Mouse (Mus musculus) left cerebral cortex, adult 9 months (tissue): ENCODE data around the gene Tbc1d9.

Source experiments
- DNase-seq, 2 experiments: peaks; one replicate each; pipeline ENCODE4 v3.0.0; 2022; ENCODE audit warnings: low spot score in 2 of 2

Gene Tbc1d9

DNA sequence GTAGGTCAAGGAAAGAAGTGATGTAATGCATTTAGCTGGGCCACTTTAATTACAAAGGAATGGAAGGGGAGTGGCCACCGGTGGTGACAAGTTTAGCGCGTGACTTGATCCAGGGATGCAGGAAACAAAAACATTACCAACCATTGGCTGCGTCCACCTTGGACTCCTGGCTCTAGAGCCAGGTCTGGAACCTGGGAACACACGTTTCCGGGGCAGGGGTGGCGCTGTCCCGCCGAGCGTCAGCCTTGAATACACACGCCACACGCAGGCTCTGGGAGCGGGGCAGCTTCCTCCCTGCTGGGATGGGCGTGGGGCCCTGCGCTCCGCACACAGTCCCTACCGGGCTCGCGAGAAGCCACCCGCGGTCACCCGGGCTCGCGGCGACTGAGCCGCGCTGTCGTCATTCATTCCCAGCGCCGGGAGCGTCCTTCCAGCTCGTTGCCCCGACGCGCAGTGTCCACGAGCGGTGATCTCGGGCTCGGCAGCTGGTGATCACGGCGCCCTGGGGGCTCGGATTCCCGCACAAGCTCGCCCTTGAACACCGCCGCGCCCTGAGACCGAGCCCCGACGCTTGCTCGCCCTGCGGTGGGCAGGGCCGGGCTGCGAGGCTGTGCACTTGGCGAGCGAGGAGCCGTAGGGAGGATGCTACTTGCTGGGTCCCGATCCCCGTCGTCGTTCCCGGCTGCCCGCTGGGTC lies at the start of gene Tbc1d9:
Gene Tbc1d9, plus strand, starts transcription at position 118 of the 696 bp plus-strand sequence.
- peak; percentile 37 to 71 for DNase-seq

DNA sequence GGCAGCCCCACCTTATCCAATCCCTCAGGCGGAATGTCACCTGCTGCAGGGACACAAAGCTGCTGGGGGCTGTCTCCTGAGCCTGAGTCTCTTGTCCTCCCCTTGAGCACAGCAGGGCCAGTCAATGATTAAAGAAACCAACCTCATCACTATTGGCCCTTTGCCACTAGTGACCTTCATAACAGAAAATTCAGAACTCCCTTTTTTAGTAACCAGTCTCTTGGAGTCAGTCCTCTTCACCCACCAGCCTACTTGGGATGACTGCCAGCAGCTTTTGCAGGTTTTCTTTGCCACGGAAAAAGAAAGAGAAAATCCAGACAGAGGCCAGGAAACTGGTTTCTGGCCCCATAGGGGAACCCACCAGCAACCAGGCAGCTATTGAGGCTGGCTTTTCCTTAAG lies 30.1 kb upstream of the Tbc1d9 start:
- DNase-seq: no peak

DNA sequence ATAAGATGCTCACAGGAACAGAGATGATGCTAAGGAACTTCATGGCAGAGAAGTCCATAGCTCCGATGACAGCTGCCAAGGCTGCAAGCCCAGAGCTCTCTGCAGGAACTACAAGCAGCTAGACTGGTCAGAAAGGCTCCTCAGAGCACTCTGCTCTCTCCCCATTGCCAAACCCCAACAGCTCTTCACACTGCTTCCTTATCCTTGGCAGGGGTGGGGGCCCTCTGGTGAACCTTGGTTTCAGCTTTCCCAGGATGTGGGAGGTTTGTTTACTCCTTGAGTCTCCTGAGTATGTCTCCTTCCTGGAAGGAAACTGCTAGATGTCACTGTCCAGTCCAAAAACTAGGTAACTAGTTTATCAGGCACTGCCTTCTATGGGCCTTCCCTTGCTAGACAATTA lies 25.1 kb upstream of the Tbc1d9 start:
- no peak for DNase-seq

DNA sequence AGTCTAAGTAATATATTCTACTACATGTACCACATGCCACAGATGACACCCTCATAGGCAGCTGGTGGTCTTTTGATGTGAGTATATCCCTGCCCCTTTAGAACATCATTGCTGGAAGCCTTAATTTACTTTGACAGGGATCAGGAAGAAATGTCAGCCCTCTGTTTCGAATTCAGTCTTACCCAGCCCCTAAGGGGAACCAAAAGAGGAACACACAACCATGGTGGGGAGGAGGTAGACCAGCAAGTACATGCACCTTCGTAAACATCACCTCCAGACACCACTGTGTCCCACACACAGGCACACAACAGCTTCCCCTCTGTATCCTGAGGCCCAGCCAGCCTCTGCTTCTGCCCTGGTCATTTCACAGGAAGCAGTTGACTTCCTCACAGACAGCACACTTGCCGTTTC lies 24.4 kb upstream of the Tbc1d9 start:
- DNase-seq: no peak

DNA sequence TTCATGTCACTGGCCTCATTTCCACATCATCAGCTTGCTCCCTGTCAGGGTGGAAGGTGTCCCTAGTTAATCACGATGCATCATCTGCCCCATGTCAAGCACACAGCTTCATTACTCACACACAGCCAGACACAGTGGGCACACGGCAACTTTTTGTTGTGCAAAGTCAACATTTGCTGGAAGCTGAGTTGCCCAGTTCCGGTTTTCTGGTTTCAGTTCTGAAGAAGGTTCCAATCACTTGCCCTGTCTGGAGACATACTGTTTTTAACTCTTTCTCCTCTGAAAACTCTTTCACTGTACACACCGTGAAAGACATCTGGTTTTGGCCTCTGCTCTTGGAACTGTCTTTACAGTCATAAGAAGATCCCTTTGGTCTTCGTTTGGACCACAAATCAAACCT lies 23.8 kb upstream of the Tbc1d9 start:
- no peak for DNase-seq

DNA sequence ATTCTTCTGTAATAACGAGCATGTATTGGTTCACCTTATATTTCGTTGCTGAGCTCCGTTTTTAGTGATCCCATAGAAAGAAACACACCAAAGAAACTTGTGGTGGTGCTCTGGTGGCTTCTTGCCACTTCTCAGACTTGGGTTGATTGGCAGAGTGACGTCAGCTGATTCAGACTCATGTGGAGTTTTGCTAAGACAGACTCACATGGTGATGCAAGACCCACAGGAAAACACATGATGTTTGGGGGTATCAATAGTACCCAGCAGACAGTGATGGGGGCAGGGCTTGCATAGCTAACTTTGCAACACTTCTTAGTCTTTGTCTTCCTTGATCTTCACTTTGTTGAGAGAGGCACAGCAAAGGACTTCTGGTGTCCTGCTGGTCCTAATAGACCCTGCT lies 20.6 kb upstream of the Tbc1d9 start:
- no peak for DNase-seq

DNA sequence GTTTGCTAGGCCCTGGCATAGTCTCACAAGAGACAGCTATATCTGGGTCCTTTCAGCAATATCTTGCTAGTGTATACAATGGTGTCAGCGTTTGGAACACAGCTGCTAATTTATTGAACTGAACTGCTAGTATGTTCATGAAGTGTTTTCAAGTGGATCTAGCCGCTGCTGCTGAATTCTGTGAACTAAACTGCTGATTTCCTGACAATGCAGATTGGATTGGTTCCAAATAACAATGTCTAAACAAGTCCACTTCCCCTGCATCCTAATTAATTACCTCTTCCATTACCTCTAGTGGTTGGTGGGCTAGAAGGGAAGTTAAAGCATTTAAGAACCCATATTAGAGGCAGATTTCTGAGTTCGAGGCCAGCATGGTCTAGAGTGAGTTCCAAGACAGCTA lies 19.7 kb upstream of the Tbc1d9 start:
- no peak for DNase-seq

DNA sequence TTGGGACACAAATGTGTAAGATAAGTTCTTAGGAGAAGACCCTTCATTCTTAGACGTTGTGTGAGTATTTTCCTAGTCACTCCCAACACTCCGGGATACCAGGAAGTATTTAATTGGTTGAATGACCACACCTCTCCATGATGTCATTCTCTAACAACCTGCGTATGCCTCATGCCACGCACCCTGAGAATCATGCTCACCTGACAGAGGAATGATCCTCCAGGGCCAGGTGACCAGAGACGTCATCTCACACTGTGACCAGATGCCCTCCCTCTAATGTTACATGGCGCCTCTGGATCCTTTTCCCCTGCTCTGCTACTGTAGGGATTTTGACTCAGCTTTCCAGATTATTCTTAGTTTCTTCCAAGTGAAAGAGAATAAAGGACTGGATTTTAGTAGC lies 16.0 kb upstream of the Tbc1d9 start:
- DNase-seq: no peak

DNA sequence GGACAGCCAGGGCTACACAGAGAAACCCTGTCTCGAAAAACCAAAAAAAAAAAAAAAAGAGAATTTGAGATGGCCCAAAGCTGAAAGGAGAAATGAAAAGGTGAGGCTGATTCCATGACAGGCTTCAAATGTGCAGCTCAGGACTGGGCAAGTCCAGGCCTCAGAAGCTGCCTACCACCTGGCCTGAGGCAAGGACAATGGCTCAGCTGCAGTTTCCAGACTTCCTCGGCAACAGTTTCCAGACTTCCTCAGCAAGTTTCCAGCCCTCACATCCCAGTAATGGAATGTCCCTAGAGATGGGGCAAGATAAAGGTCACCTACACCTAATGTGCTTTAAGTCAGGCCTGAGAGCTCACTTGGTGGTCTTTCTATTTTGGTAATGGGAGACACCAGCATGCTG lies 13.1 kb upstream of the Tbc1d9 start:
- DNase-seq: no peak

DNA sequence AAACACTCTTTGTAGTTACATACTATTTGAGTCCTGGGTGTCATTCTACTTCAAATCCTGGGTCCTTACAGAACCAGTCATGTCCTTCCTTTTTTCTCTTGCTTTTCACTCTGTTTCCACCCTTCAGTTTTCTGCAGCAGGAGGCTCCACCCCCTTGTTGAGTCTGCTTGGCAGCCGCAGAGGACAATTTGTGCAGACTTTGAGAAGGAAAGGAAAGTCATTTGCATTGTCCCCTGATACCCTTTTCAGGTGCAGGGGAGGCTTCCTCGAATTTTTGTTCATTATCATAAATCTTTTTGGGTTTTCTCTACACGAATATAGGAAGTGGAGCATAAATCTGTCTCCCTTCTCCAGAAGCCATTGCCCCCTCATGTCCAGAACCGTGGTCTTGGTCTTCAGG lies 12.7 kb upstream of the Tbc1d9 start:
- no peak for DNase-seq

DNA sequence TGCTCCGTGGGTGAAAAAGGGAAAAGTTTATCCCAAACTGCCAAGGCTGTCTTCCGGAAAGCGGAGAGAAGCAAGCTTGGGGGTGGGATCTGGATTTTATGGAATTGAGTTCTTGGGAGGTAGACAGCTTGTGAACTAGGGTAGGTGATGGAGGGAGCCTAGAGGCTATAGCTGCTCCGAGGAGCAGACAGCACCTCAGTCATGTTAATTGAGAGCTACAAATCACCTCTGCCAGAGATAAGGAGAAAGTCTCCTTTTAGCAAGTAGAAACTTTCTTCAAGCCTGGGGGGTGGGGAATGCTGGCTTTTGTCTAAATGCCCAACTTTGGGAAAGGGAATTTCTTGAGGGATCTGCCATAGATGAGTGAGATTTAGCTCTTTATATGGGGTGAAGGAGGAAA lies 10.0 kb upstream of the Tbc1d9 start:
- DNase-seq: no peak

DNA sequence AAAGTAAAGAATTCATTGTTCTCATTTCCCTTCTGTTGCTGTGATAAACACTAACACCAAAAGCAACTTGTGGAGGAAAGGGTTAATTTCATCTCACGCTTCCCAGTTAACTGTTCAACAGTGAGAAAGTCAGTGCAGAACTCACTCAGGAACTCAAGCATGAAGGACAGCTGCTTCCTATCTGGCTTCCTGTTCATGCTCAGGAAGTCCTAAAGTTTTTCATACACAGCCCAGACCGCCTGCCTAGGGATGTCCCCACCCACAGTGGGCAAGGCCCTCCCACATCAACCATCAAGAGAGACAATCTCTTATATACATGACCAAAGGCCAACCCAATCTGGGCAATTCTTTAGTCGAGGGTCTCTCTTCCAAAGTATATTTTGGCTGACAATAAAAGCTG lies 6.2 kb upstream of the Tbc1d9 start:
- no peak for DNase-seq

DNA sequence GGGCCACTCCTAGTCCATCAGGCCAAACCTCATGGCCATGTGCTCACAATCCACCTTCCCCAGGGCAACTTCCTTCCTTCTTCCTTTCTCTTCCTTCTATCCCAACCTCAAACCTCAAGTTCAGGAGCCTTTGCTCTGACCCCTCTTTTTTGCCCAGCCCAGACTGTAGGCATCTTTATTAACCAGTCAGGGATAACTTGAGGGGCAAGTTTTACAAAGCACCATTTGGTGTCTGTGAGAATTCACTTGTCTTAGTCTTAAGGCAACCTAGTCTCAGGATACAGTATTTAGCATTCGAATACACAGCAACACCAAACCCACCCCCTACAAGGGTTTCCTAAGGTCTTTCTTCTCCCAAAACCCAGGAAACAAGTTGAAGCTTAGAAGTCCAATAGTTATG lies 5.5 kb upstream of the Tbc1d9 start:
- no peak for DNase-seq

DNA sequence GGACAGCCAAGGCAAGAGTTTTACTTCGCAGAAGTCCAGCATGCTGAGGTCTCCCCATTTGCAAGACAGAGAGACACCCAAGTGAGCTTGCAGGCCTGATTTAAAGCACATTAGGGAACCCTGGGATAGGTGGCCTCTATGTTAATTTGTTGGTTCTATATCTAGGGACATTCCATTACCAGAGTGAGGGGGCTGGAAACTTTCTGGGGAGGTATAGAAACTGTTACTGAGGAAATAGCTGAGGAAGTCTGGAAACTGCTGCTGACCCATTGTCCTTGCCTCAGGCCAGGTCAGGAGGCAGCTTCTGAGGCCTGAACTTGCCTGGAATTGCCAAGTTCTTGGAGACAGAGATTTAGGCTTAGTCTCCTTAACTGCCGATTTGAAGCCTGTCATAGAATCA lies 4.5 kb upstream of the Tbc1d9 start:
- no peak for DNase-seq

DNA sequence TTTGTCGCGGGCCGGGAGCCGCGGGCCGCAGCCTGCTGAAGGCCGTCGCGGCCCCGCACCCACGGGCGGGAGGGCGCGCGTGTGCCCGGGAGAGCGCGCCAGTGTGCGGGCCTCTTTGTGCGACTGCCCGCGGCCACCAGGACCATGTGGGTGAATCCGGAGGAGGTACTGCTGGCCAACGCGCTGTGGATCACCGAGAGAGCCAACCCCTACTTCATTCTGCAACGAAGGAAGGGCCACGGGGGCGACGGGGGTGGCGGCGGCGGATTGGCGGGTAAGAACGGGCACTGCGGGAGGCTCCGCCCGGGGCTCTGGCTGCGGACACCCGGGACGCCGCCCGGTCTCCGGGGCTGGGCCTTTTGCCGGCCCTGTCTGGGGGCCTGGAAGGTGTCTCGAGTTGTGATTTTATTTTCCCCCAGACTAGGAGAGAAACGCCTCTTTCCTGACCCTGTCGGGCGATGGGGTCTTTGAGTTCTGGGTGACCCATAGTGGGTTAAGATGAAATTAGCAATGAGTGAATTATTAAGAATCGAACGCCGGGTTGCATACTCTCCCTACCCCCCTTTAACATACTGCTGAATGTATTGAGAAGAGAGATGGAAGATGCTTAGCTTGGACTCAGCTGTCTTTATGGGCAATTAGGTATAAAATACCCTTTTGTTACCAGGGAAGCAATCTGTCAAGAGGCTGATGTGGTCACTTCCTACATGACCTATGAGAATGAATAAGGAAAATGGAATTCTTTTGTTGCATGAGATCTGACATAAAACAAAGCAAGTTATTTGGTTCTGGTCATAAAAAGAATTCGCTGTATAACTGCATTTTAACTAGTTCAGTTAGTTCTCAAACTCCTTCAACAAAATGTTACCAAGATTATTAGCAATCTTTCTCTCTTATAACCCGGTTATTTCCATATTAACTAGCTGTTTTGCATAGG lies 1.0 kb downstream of the Tbc1d9 start, which contains the start of gene Gm10645:
Gene Gm10645, minus strand, starts transcription at position 240 of the 937 bp plus-strand sequence.
- peak in 1 of 2 experiments; percentile 48 for DNase-seq

DNA sequence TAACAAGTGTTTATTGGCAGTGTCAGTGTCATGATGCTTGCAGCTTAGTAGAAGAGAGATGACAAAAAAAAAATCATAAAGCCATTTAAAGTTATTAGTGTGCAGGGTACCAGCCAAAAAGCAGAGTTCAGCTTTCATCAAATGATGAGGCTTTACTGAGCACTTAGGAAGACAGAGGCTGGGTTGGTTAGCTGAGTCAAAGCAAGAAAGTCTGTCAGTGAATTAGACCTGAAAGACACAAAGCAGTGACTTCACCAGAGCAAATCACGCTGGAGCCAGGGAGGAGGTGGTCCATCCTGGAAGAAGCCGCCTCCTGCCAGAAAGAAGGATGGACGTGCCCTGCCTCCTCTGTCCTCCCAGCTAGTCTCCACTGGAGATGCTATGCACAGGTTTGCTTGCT lies 2.8 kb downstream of the Tbc1d9 start:
- no peak for DNase-seq

DNA sequence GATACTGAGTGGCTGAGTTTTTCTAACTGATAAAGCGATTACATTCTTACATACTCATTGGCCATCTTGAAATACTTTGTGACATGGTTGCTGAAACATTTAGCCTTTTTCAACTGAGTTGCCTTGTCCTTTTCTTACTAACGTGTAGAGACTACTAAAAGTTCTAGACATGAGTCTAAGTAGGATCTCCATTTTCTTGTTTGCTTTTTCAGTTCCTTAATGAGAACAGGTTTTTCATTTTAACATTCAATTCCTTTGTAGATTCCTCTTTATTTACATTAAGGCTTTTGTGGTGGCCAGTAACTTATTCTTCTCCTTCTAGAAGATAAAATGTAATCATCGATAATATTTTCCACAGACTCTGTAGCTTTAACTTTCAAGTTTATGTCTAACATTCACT lies 4.0 kb downstream of the Tbc1d9 start:
- no peak for DNase-seq

DNA sequence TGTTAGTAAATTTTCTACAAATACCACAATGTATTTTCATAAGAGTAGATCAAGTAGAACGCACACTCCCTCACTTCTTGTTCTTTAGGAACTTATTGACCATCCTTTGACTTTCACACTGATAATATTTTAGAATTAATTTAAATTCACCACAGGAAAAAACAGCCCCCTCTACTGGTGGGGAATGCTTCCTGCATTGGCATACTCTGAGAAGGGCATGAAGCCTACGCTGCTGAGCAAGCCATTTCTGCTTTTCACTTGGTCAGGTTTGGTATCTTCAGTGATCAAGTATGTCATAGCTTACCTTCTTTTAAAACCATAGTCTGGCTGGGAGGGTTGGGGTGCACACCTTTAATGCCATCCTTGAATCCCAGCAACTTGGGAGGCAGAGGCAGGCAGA lies 4.6 kb downstream of the Tbc1d9 start:
- DNase-seq: no peak

DNA sequence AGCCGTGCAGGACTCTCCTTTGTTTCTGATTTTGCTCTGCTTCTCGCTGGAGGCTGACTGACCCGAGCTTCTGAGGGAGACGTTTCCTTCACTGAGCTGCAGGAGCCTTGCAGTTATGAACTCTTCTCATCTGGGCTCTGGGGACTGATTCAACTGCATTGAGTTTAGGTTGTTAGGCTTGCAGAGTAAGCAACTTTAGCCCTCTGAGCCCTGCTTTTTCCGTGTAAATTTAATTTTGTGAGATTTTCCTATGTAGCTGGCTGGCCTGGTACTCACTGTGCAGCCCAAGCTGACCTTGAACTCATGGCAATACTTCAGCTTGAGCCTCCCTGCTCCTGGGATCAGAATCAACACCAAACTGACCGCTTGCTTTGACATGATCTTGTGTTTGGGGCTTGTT lies 5.7 kb downstream of the Tbc1d9 start:
- DNase-seq: no peak

DNA sequence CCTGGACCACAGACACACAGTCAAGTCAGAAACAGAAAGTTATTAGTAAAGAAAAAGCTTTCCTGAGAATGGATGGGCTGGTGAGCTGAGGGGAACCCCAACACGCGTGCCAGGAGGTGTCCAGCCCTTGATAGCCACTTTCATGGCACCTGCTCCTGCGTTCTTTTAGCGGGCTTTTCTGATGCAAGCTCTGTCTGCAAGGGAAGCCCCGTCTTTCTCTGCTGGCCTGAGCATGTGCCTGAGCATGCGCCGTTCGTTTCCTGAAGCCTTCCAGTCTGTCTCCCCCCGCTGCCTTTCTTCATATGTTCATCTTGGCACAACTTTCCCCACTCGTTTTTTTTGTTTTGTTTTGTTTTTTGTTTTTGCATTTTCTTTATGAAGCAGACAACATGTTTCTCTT lies 10.5 kb downstream of the Tbc1d9 start:
- no peak for DNase-seq

DNA sequence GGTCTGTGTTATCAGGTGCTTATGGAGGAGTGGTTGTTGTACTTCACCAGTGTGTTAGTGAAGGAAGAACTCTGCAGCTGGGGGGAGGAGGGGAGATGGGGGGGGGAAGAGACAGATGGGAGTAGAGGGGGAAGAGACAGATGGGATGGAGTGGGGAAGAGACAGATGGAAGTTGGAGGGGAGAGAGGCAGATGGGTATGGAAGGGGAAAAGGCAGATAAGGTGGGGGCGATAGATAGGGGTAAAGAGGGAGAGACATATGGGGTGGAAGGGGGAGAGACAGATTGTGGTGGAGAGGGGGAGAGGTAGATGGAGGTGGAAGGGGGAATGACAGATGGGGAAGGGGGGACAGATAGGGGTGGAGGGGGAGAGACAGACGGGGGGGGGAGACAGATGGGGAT lies 11.6 kb downstream of the Tbc1d9 start:
- DNase-seq: no peak

DNA sequence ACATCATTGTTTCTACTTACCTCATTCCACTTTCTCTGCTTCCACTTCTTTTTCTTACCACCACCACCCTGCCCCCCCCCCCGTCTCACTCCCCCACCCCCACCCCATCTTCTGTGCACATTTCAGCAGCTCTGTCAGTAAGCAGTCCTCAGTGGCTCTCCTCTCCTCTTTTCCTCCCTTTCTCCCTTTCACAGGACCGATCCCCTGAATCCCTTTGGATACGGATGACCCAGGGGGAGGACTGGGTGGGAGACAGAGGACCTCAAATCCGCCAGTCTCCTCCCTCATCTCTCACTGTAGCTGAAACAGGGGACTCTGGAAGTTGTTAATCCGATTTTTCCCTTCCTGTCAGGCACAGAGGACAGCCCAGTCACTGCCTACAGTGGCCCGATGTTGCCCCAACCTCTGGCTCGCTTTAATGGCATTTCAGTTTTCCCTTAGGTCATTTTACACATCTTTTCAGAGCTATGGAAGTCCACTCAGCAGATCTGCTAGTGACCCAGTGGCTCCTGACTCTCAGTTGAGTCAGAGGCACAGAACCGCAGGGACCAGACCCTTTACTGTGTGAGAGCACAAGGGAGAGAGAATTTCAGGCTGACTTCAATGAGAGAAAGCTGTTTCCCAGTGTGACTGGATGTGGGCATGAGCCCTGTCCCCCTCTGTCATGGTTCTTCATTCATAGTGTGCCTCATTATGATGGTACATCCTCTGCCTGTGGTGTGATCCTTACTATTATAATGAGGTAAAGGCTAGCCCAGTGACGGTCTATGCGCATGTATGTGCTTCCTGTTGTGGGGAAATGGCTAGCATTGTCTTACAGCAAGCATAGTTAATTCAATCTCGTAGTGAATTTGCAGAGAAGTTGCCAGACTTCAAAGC lies 12.4 kb downstream of the Tbc1d9 start:
- DNase-seq: no peak
